Mouse (Mus musculus) lung, postnatal 36 days (tissue): Measurements from ENCODE around the gene Maml2.
A peak's percentile ranks its signal among the peaks of the same experiment; 100 is the strongest.

ENCODE experiments used
- DNase-seq: peaks from one replicate; pipeline ENCODE4 v3.0.0; 2022; ENCODE audit warnings: mixed read lengths

Maml2 gene

GRCm38 (mm10) chr9:13623892-13624422 is 326.2 kb downstream of the Maml2 start:
- DNase-seq = no peak

GRCm38 (mm10) chr9:13624780-13625179 is 327.0 kb downstream of the Maml2 start:
- no peak for DNase-seq

GRCm38 (mm10) chr9:13625215-13625614 is 327.5 kb downstream of the Maml2 start:
- DNase-seq = no peak

- DNase-seq = no peak
Observed at GRCm38 (mm10) chr9:13626480-13626879, 328.7 kb downstream of the Maml2 start.

- peak; percentile 61 for DNase-seq
Observed at GRCm38 (mm10) chr9:13633371-13633770, 335.6 kb downstream of the Maml2 start.

- DNase-seq = no peak
Observed at GRCm38 (mm10) chr9:13639655-13640054, 341.9 kb downstream of the Maml2 start.

GRCm38 (mm10) chr9:13645153-13645552 is 347.4 kb downstream of the Maml2 start:
- peak; percentile 65 for DNase-seq

GRCm38 (mm10) chr9:13651065-13651464 is 353.3 kb downstream of the Maml2 start:
- DNase-seq = no peak

- no peak for DNase-seq
Observed at GRCm38 (mm10) chr9:13651828-13652227, 354.1 kb downstream of the Maml2 start.

- no peak for DNase-seq
Observed at GRCm38 (mm10) chr9:13652389-13652877, 354.7 kb downstream of the Maml2 start.

GRCm38 (mm10) chr9:13652917-13653316 is 355.2 kb downstream of the Maml2 start:
- peak; percentile 58 for DNase-seq

GRCm38 (mm10) chr9:13661768-13662623 is 364.2 kb downstream of the Maml2 start:
- no peak for DNase-seq

- no peak for DNase-seq
Observed at GRCm38 (mm10) chr9:13665487-13665969, 367.8 kb downstream of the Maml2 start.

GRCm38 (mm10) chr9:13667955-13668354 is 370.2 kb downstream of the Maml2 start:
- DNase-seq = no peak

GRCm38 (mm10) chr9:13668742-13669141 is 371.0 kb downstream of the Maml2 start:
- DNase-seq = peak; percentile 69

- peak; percentile 43 for DNase-seq
Observed at GRCm38 (mm10) chr9:13671125-13671769, 373.5 kb downstream of the Maml2 start.

GRCm38 (mm10) chr9:13673304-13673703 is 375.5 kb downstream of the Maml2 start:
- no peak for DNase-seq

- DNase-seq = no peak
Observed at GRCm38 (mm10) chr9:13678026-13678425, 380.3 kb downstream of the Maml2 start.

GRCm38 (mm10) chr9:13679696-13680095 is 381.9 kb downstream of the Maml2 start:
- no peak for DNase-seq

GRCm38 (mm10) chr9:13681147-13681546 is 383.4 kb downstream of the Maml2 start:
- no peak for DNase-seq

- peak; percentile 77 for DNase-seq
Observed at GRCm38 (mm10) chr9:13681581-13682038, 383.9 kb downstream of the Maml2 start.

- DNase-seq = no peak
Observed at GRCm38 (mm10) chr9:13684327-13684934, 386.7 kb downstream of the Maml2 start.
